Mouse (Mus musculus): ENCODE results near the gene Adamts9. TPM values are rescaled to one million over a fixed set of nuclear protein-coding genes. Genes with fewer than 3 reads are reported as not detected.

Adamts9 gene
- total and polyA plus RNA-seq, 3 experiments = not detected

- no peak for TF ChIP-seq NRF1 (IDR thresholded peaks at IDR 0.05; ENCODE audit: low read depth, low read length)
- no peak for TF ChIP-seq ETS1 (conservative IDR thresholded peaks at IDR 0.05; ENCODE audit: low read depth, low read length)
- no peak for TF ChIP-seq MEF2A (IDR thresholded peaks at IDR 0.05; ENCODE audit: borderline replicate concordance, low read depth, low read length)
- no peak for TF ChIP-seq ELF1 (IDR thresholded peaks at IDR 0.05; ENCODE audit: low read depth, low read length)
- no peak for TF ChIP-seq ZC3H11A (IDR thresholded peaks at IDR 0.05; ENCODE audit: low read depth, low read length)
- TF ChIP-seq SIN3A (IDR thresholded peaks at IDR 0.05; ENCODE audit: low read length) = no peak
- no peak for TF ChIP-seq ZNF384 (IDR thresholded peaks at IDR 0.05; ENCODE audit: low read depth, low read length)
- TF ChIP-seq UBTF (IDR thresholded peaks at IDR 0.05; ENCODE audit: low read depth, low read length) = no peak
- no peak for TF ChIP-seq CHD1 (IDR thresholded peaks at IDR 0.05; ENCODE audit: low read depth, low read length)
- TF ChIP-seq USF2 (conservative IDR thresholded peaks at IDR 0.05; ENCODE audit: low read depth, low read length) = no peak
- no peak for TF ChIP-seq RCOR1 (conservative IDR thresholded peaks at IDR 0.05; ENCODE audit: low read depth, low read length)
- TF ChIP-seq JUND (conservative IDR thresholded peaks at IDR 0.05; ENCODE audit: low read depth, low read length) = no peak
- TF ChIP-seq HCFC1 (IDR thresholded peaks at IDR 0.05; ENCODE audit: low read depth, low read length) = no peak
- TF ChIP-seq MXI1 (IDR thresholded peaks at IDR 0.05; ENCODE audit: low read depth, low read length) = no peak
- TF ChIP-seq CTCF (conservative IDR thresholded peaks at IDR 0.05 in 1 of 2, IDR thresholded peaks at IDR 0.05 in 1 of 2; ENCODE audit: low read depth in 2 of 2, low read length in 2 of 2) = no peak
- dilution Hi-C loops (cut with MboI; ENCODE audit: extremely low pct_ligation_motif_present, extremely low pct_unique_long_range_greater_than_20kb, low sequenced_read_pairs) = no loop called here
- H3K9ac ChIP-seq (ENCODE audit: insufficient read depth, low read depth) = no peak overlapping the region
- no peak overlapping the region for H3K27ac ChIP-seq (ENCODE audit: insufficient read depth, low read depth)
- H3K36me3 ChIP-seq (replicated peaks in 1 of 2; ENCODE audit: control insufficient read depth in 1 of 2, insufficient read depth in 1 of 2, low read length in 1 of 2) = no peaks in the 10 kb centered on the region
- H3K4me1 ChIP-seq (ENCODE audit: control insufficient read depth in 1 of 2, insufficient read depth in 2 of 2) = no peaks in the 10 kb centered on the region
- in situ Hi-C loops (cut with MboI; ENCODE audit: low pct_ligation_motif_present, low pct_unique_long_range_greater_than_20kb, low sequenced_read_pairs) = no loop called here
- no peak for DNase-seq (ENCODE audit: extremely low read depth)
- H3K9me3 ChIP-seq (replicated peaks; ENCODE audit: low read length) = peaks cover 60% of the 10 kb centered on the region
- H3K27me3 ChIP-seq (replicated peaks) = no peaks in the 10 kb centered on the region
- H3K4me2 ChIP-seq (ENCODE audit: insufficient read depth, low read depth, poor library complexity, severe bottlenecking) = no peak overlapping the region
- H3K4me3 ChIP-seq (replicated peaks in 1 of 3; ENCODE audit: low read depth in 2 of 3, low read length in 2 of 3, poor library complexity in 1 of 3) = no peak overlapping the region
- no peaks in the 10 kb centered on the region for H3K79me2 ChIP-seq (replicated peaks; ENCODE audit: control insufficient read depth, extremely low read depth, insufficient read depth, poor library complexity, severe bottlenecking)
These were observed 101.3 kb downstream of the Adamts9 start for GRCm38 (mm10) chr6:92842000-92842399.

- no peak for DNase-seq (ENCODE audit: extremely low read depth)
- Histone ChIP-seq H3K9me3 (replicated peaks; ENCODE audit: low read length) (peaks cover 60% of the 10 kb centered on the region), H3K27ac (ENCODE audit: insufficient read depth, low read depth) (no peak overlapping the region), H3K36me3 (replicated peaks in 1 of 2; ENCODE audit: control insufficient read depth in 1 of 2, insufficient read depth in 1 of 2, low read length in 1 of 2) (no peaks in the 10 kb centered on the region), H3K79me2 (replicated peaks; ENCODE audit: control insufficient read depth, extremely low read depth, insufficient read depth, poor library complexity, severe bottlenecking) (no peaks in the 10 kb centered on the region), H3K27me3 (replicated peaks) (no peaks in the 10 kb centered on the region), H3K4me1 (ENCODE audit: control insufficient read depth in 1 of 2, insufficient read depth in 2 of 2) (no peaks in the 10 kb centered on the region), H3K4me2 (ENCODE audit: insufficient read depth, low read depth, poor library complexity, severe bottlenecking) (no peak overlapping the region), H3K9ac (ENCODE audit: insufficient read depth, low read depth) (no peak overlapping the region), H3K4me3 (replicated peaks in 1 of 3; ENCODE audit: low read depth in 2 of 3, low read length in 2 of 3, poor library complexity in 1 of 3) (no peak overlapping the region)
- dilution Hi-C loops (cut with MboI; ENCODE audit: extremely low pct_ligation_motif_present, extremely low pct_unique_long_range_greater_than_20kb, low sequenced_read_pairs) = no loop called here
- in situ Hi-C loops (cut with MboI; ENCODE audit: low pct_ligation_motif_present, low pct_unique_long_range_greater_than_20kb, low sequenced_read_pairs) = no loop called here
- TF ChIP-seq POLR2A (IDR thresholded peaks at IDR 0.05; ENCODE audit: low read depth, low read length) (no peak), NELFE (IDR thresholded peaks at IDR 0.05; ENCODE audit: low read depth, low read length) (no peak), USF2 (conservative IDR thresholded peaks at IDR 0.05; ENCODE audit: low read depth, low read length) (no peak)
These were observed 112.2 kb downstream of the Adamts9 start for GRCm38 (mm10) chr6:92831106-92831505.
